Mouse (Mus musculus) gastrocnemius, postnatal 25 days (tissue): ENCODE measurements around the gene Fam83e. TPM values are rescaled to one million over a fixed set of nuclear protein-coding genes. Genes with fewer than 3 reads are reported as not detected.
A peak's percentile ranks its signal among the peaks of the same experiment; 100 is the strongest.

Experiments
- DNase-seq: peaks from one replicate; pipeline ENCODE4 v3.0.0; 2022
- long read RNA-seq, 2 experiments: library from polyadenylated mRNA; stranded (forward); transcript quantifications; one replicate each; pipeline ENCODE4 v2.0.0; 2021
- total RNA-seq, 2 experiments: library from RNA; stranded (reverse); gene quantifications; 1 replicate in 1 of 2; 2 replicates in 1 of 2; pipeline ENCODE4 v1.2.3; 2021

Fam83e gene
- total RNA-seq: under 1 TPM; 0.13 to 0.29 TPM
- long read RNA-seq, experiment 1: 0 reads
- long read RNA-seq, experiment 2, partial matches to known transcripts: 0 of 1 reads
- long read RNA-seq, experiment 2, other reads (novel, unspliced or antisense): 0 of 1 reads

- no peak for DNase-seq
These were observed at the start of gene Fam83e for GRCm38 (mm10) chr7:45720413-45721233. Fam83e (plus strand) TSS chr7:45721212.

DNA sequence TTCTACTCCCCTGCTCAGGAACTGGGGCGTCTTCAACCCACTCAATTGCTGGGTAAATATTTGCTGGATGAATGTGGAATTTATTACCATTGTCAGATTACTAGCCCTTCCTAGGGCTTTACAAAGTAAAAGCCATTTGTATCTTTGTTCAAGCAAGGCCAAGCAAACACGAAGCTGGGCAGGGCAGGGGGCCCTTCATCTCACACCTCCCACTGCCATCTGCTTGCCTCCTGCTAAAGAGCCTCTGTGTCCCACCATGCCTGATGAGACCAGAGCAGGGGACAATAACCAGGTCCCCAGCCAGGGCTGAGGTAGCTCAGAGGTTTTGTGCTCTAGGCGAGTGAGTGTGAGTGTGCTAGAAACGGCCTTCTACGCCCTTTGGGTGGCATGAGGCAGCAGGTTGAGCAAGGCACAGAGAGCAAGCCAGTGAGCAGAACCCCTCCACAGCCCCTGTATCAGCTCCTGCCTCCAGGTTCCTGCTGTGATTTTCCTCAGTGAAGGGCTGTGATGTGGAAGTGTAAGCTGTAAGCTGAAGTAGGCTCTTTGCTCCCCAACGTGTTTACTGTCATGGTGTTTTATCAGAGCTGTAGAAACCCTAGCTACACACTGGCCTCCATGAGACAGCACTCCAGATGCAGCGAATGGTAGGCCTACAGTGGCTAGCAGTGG is 43.3 kb upstream of the Fam83e start:
- DNase-seq: no peak

DNA sequence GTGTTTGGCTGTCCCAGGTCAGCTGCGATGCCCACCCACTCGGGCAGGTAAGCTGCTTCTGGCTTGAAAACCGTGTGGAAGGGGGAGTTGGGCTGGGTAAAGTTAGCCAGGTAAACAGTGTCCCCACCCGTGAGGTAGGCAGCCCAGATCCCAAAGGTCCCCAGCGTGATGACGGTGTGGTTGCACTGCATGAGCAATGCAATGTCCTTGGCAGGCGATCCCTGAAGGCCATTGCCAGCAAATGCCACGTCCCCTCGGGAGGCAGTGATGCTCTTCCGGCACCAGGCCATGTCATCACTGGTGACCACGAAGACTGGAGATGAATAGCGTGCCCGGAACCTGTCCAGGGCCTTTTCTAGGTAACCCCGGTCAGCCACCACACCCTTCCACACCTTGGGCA is 42.5 kb upstream of the Fam83e start:
- no peak for DNase-seq

- no peak for DNase-seq
These were observed 40.9 kb upstream of the Fam83e start for GRCm38 (mm10) chr7:45679966-45680621.

DNA sequence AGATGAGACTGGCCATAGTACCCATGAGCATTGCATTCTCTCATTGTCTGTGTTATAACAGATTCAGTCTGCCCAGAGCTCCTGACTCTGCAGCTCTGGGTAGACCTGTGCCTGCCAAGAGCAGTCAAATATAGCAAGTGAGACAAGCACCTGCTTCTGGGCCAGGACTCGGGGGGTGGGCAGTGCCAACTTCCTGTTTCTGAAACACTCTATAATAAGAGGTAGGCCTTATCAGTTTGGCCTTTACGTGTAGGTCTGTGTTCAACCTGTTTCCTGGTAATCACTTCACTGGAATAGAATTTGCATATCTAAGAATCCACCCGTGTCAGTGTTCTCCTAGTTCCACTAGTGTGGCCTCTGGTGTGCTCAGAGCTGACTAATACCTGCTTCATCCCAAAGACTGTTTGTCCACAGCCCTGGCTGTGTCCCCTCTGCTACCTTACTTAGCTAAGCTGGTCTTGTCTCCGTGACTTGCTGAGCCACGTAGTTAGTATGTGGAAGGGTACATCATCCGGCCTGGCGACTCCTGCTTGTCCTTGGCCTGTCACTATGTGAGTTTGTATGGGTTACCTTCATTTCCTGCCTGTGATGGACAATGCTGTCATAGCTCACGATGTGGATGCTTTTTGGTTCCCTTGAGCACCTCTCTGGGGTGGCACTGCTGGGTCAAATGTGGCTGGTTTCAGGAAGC is 39.8 kb upstream of the Fam83e start:
- DNase-seq: peak; percentile 59

- DNase-seq: peak; percentile 83
These were observed 38.6 kb upstream of the Fam83e start for GRCm38 (mm10) chr7:45682144-45683126.

- DNase-seq: no peak
These were observed 37.5 kb upstream of the Fam83e start, which contains the start of gene Ntn5 for GRCm38 (mm10) chr7:45683396-45684050. Ntn5 (plus strand) TSS chr7:45684022.

GRCm38 (mm10) chr7:45685811-45686210 is 35.2 kb upstream of the Fam83e start:
- DNase-seq: no peak

- no peak for DNase-seq
These were observed 34.2 kb upstream of the Fam83e start for GRCm38 (mm10) chr7:45686841-45687240.

DNA sequence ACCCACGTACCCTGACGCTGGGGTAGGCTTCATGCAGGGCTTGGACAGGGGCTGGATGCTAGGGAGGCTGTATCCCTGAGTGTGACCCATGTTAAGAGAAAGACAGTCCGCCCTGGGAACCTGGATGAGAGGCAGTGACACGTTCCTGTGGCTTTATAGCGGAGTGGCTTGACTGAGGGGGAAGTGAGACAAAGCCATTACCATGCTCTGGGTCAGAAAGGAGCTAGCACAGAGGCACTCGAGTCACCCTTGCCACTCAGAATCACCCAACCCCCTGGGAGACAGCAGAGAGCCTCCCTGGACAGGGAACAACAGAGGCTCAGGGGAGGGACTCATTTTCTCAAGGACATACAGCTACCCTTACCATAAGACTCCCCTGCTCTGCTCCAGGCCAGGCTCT is 31.9 kb upstream of the Fam83e start:
- DNase-seq: no peak

DNA sequence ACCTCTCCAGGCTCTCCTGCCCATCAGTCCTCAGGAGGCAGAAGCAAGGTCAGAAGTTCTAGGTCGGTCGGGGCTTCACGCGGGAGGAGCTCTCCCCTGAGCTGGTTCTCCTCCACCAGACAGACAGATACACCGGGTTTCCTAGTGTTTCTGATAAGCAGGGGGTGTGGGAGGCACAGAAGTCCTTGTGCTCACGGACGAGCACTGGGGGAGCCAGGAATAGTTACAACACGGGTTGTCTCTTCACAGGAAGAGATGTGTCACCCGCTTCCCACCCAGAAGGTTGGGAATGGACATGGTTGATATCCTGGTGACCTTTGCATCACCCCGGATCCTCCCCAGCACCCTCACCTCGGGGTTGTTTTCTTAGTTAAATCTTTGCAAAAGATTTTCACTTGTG is 31.2 kb upstream of the Fam83e start:
- DNase-seq: no peak

- no peak for DNase-seq
These were observed 28.6 kb upstream of the Fam83e start for GRCm38 (mm10) chr7:45692364-45692763.

GRCm38 (mm10) chr7:45693921-45694591 is 27.0 kb upstream of the Fam83e start, which contains the start of gene Sec1:
Sec1 (minus strand) TSS chr7:45694402.
- DNase-seq: no peak

GRCm38 (mm10) chr7:45695098-45695497 is 25.9 kb upstream of the Fam83e start:
- DNase-seq: no peak

DNA sequence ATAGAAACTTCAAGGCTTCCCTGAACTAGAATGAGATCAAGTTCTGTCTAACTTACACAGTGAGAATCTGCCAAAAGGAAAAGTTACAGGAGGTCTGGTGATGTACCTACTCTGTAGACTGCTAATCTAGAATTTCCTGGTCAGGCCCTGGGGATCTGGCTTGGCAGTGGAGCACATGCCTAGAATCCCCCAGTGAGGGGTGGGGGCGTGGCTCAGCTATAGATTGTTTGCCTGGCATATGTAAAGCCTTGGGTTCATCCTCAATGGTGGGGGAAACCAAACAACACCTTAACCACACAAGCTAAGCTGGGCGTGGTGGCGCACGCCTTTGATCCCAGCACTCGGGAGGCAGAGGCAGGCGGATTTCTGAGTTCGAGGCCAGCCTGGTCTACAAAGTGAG is 23.1 kb upstream of the Fam83e start:
- DNase-seq: no peak

DNA sequence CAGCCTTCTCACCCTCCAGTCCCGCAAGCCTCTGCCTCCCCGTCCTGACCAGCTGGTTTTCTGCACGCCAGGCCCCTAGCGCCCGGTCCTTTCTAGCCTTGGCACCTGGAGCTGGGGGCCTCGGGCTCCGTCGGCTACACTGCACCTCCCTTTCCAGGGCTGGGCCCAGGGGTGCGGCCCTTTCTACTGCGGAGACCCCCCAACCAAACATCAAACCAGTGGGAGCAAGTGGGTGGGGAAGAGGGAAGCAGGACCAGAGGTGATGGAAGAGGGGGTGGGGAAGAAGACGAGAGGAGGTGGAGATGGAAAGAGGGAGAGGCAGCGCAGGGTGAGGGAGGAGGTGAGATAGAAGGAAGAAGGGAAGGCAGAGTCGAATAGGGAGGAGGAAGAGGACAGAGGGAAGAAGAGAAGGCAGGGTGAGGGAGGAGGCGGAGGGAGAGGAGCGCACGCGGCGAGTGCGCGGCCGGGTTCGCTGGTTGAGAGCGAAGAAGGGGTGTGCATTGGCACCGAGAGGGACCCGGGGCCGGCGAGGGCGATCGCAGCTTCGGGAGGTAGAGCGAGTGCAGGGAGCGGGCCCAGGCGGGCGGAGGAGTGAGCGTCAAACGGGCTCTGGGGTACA is 21.4 kb upstream of the Fam83e start, which contains the start of gene Car11:
Car11 (plus strand) TSS at position 321 of the 619 bp plus-strand sequence.
- DNase-seq: peak; percentile 17

DNA sequence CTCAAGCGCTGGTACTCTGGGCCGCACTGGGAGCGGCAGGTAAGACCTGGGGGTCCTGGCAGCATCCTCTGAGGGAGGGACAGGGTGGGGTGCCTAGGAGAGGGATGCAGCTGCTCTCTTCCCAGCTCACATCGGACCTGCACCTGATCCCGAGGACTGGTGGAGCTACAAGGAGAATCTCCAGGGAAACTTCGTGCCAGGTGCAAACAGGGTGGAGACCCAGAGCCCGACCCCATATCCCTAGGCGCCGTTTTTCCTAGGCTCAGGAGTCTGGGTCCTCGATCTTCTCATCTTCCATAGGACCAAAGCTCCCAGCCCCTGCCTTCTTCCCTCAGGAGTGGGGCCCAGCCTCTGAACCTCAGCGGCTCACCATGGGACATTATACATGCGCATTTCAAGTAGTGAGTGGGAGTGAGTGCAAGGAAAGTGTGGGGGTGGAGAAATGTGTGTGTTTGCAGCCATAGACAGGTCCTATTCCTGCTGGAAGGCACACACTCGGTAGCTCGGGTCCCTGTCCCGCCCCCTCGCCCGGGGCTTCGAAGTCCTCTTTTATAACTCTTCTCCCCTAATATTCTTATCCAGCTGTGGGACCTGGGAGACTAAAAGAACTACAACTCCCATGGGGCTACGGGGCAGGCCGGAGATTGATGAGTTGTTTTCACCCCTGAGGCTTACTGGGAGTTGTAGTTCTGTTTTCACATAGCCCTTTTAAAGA is 20.6 kb upstream of the Fam83e start:
- DNase-seq: peak; percentile 80

DNA sequence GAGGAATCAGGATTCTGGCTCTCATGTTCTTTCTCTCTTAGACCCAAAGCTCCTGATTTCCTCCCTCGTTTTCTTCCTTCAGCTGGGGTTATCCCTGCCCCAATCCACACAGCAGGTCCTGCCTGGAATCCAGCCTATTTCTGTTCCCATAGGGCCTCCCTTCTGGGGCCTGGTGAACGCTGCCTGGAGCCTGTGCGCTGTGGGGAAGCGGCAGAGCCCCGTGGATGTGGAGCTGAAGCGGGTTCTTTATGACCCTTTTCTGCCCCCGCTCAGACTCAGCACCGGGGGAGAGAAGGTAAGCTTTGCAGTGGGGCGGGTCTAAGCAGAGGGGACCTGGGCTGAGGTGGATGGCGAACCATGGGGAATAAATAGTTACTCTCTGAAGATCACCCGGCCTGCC is 19.9 kb upstream of the Fam83e start:
- peak; percentile 31 for DNase-seq
